Mouse (Mus musculus): Measurements from ENCODE around the gene Gpc6. TPM values are rescaled to one million over a fixed set of nuclear protein-coding genes. Genes with fewer than 3 reads are reported as not detected.
A peak's percentile ranks its signal among the peaks of the same experiment; 100 is the strongest.

Gpc6 gene
- total and polyA plus RNA-seq, 3 experiments, result 4.6 to 10.3 (median 8.0) TPM

- Histone ChIP-seq H3K27me3 (ENCODE audit: control insufficient read depth, insufficient read depth, low read length) (no peaks in the 10 kb centered on the region), H3K79me2 (replicated peaks; ENCODE audit: control insufficient read depth, insufficient read depth, low read length) (no peaks in the 10 kb centered on the region), H3K4me3 (no peak overlapping the region), H3K4me1 (ENCODE audit: control insufficient read depth, insufficient read depth, low read length) (peaks cover 12% of the 10 kb centered on the region), H3K9ac (ENCODE audit: low read depth, low read length) (no peak overlapping the region), H3K27ac (no peak overlapping the region), H3K36me3 (ENCODE audit: control insufficient read depth, insufficient read depth, low read length) (no peaks in the 10 kb centered on the region)
- no peak for DNase-seq
- no peak for TF ChIP-seq CTCF (IDR thresholded peaks at IDR 0.05)
- no peak for TF ChIP-seq EP300 (IDR thresholded peaks at IDR 0.05; ENCODE audit: insufficient read depth, low read depth, low read length)
- no peak for TF ChIP-seq POLR2A (IDR thresholded peaks at IDR 0.05; ENCODE audit: insufficient read depth, low read depth, low read length)
- intact Hi-C loops (cut with DNase I), result no loop called here
- WGBS, result 80% methylated on average over 10 of the region's 10 CpGs
These were observed 980.6 kb downstream of the Gpc6 start for GRCm38 (mm10) chr14:117905701-117906100.

GRCm38 (mm10) chr14:117906361-117906760 lies 981.2 kb downstream of the Gpc6 start:
- intact Hi-C loops (cut with DNase I), result no loop called here
- 78% methylated on average over 5 of the region's 5 CpGs for WGBS
- Histone ChIP-seq H3K79me2 (replicated peaks; ENCODE audit: control insufficient read depth, insufficient read depth, low read length) (no peaks in the 10 kb centered on the region), H3K9ac (ENCODE audit: low read depth, low read length) (no peak overlapping the region), H3K27me3 (ENCODE audit: control insufficient read depth, insufficient read depth, low read length) (no peaks in the 10 kb centered on the region), H3K4me1 (ENCODE audit: control insufficient read depth, insufficient read depth, low read length) (peaks cover 12% of the 10 kb centered on the region), H3K27ac (no peak overlapping the region), H3K4me3 (no peak overlapping the region), H3K36me3 (ENCODE audit: control insufficient read depth, insufficient read depth, low read length) (no peaks in the 10 kb centered on the region)
- no peak for DNase-seq
- no peak for TF ChIP-seq CTCF (IDR thresholded peaks at IDR 0.05)
- TF ChIP-seq POLR2A (IDR thresholded peaks at IDR 0.05; ENCODE audit: insufficient read depth, low read depth, low read length), result no peak
- no peak for TF ChIP-seq EP300 (IDR thresholded peaks at IDR 0.05; ENCODE audit: insufficient read depth, low read depth, low read length)

GRCm38 (mm10) chr14:117908231-117908920 lies 983.3 kb downstream of the Gpc6 start:
- H3K27ac ChIP-seq, result peak overlapping the region; percentile 73
- no peak overlapping the region for H3K4me3 ChIP-seq
- peaks cover 9% of the 10 kb centered on the region for H3K4me1 ChIP-seq (ENCODE audit: control insufficient read depth, insufficient read depth, low read length)
- H3K9ac ChIP-seq (ENCODE audit: low read depth, low read length), result no peak overlapping the region
- no peaks in the 10 kb centered on the region for H3K36me3 ChIP-seq (ENCODE audit: control insufficient read depth, insufficient read depth, low read length)
- DNase-seq, result peak; percentile 56 to 62
- intact Hi-C loops (cut with DNase I), result no loop called here
- no peaks in the 10 kb centered on the region for H3K27me3 ChIP-seq (ENCODE audit: control insufficient read depth, insufficient read depth, low read length)
- no peak for TF ChIP-seq EP300 (IDR thresholded peaks at IDR 0.05; ENCODE audit: insufficient read depth, low read depth, low read length)
- TF ChIP-seq CTCF (IDR thresholded peaks at IDR 0.05), result no peak
- no peaks in the 10 kb centered on the region for H3K79me2 ChIP-seq (replicated peaks; ENCODE audit: control insufficient read depth, insufficient read depth, low read length)
- 55% methylated on average over 8 of the region's 8 CpGs for WGBS

GRCm38 (mm10) chr14:117909046-117909445 lies 983.9 kb downstream of the Gpc6 start:
- intact Hi-C loops (cut with DNase I), result no loop called here
- Histone ChIP-seq H3K9ac (ENCODE audit: low read depth, low read length) (no peak overlapping the region), H3K4me3 (no peak overlapping the region), H3K36me3 (ENCODE audit: control insufficient read depth, insufficient read depth, low read length) (no peaks in the 10 kb centered on the region), H3K27me3 (ENCODE audit: control insufficient read depth, insufficient read depth, low read length) (no peaks in the 10 kb centered on the region), H3K79me2 (replicated peaks; ENCODE audit: control insufficient read depth, insufficient read depth, low read length) (no peaks in the 10 kb centered on the region), H3K27ac (peak overlapping the region; percentile 73), H3K4me1 (ENCODE audit: control insufficient read depth, insufficient read depth, low read length) (peaks cover 8% of the 10 kb centered on the region)
- WGBS, result 21% methylated on average over 4 of the region's 4 CpGs
- peak; percentile 50 to 59 for DNase-seq
- no peak for TF ChIP-seq EP300 (IDR thresholded peaks at IDR 0.05; ENCODE audit: insufficient read depth, low read depth, low read length)
- TF ChIP-seq CTCF (IDR thresholded peaks at IDR 0.05), result no peak
- no peak for TF ChIP-seq POLR2A (IDR thresholded peaks at IDR 0.05; ENCODE audit: insufficient read depth, low read depth, low read length)

- intact Hi-C loops (cut with DNase I), result no loop called here
- H3K4me1 ChIP-seq (ENCODE audit: control insufficient read depth, insufficient read depth, low read length), result peaks cover 6% of the 10 kb centered on the region
- H3K27me3 ChIP-seq (ENCODE audit: control insufficient read depth, insufficient read depth, low read length), result no peaks in the 10 kb centered on the region
- no peak overlapping the region for H3K9ac ChIP-seq (ENCODE audit: low read depth, low read length)
- H3K36me3 ChIP-seq (ENCODE audit: control insufficient read depth, insufficient read depth, low read length), result no peaks in the 10 kb centered on the region
- H3K4me3 ChIP-seq, result no peak overlapping the region
- H3K79me2 ChIP-seq (replicated peaks; ENCODE audit: control insufficient read depth, insufficient read depth, low read length), result no peaks in the 10 kb centered on the region
- WGBS, result 27% methylated on average over 7 of the region's 7 CpGs
- peak in 1 of 2 experiments; percentile 38 for DNase-seq
- H3K27ac ChIP-seq, result peak overlapping the region; percentile 41; the same call in 1 of the 2 replicates
- TF ChIP-seq CTCF (IDR thresholded peaks at IDR 0.05) (0 out of 2 replicates have a peak, but pooled peaks have one; percentile 9), EP300 (IDR thresholded peaks at IDR 0.05; ENCODE audit: insufficient read depth, low read depth, low read length) (no peak)
These were observed 985.2 kb downstream of the Gpc6 start for GRCm38 (mm10) chr14:117910323-117910722.

- Histone ChIP-seq H3K27me3 (ENCODE audit: control insufficient read depth, insufficient read depth, low read length) (no peaks in the 10 kb centered on the region), H3K36me3 (ENCODE audit: control insufficient read depth, insufficient read depth, low read length) (no peaks in the 10 kb centered on the region), H3K79me2 (replicated peaks; ENCODE audit: control insufficient read depth, insufficient read depth, low read length) (no peaks in the 10 kb centered on the region), H3K9ac (ENCODE audit: low read depth, low read length) (no peak overlapping the region), H3K4me3 (no peak overlapping the region), H3K4me1 (ENCODE audit: control insufficient read depth, insufficient read depth, low read length) (peaks cover 6% of the 10 kb centered on the region), H3K27ac (no peak overlapping the region)
- DNase-seq, result no peak
- TF ChIP-seq POLR2A (IDR thresholded peaks at IDR 0.05; ENCODE audit: insufficient read depth, low read depth, low read length) (no peak), EP300 (IDR thresholded peaks at IDR 0.05; ENCODE audit: insufficient read depth, low read depth, low read length) (no peak), CTCF (IDR thresholded peaks at IDR 0.05) (no peak)
- 77% methylated on average over 10 of the region's 10 CpGs for WGBS
- intact Hi-C loops (cut with DNase I), result no loop called here
These were observed 987.6 kb downstream of the Gpc6 start for GRCm38 (mm10) chr14:117912624-117913270.
